Mouse (Mus musculus): ENCODE measurements at regions not wholly inside any gene's neighbourhood (a gene's known extent, or its start where the extent isn't known, plus 50 kb on each side); places are given as distances from the start of the nearest gene placed in this dataset.

GRCm38 (mm10) chr7:72462978-72463377 is 156.6 kb upstream of the Mctp2 start:
- no peak overlapping the region for H3K9ac ChIP-seq (replicated peaks; ENCODE audit: low read depth, low read length)
- WGBS, result 68% methylated on average over 4 of the region's 4 CpGs

GRCm38 (mm10) chr7:72464658-72465057 is 158.2 kb upstream of the Mctp2 start:
- H3K27me3 ChIP-seq (replicated peaks; ENCODE audit: control insufficient read depth, insufficient read depth, low read length), result no peaks in the 10 kb centered on the region
- H3K4me2 ChIP-seq (ENCODE audit: low read length), result no peak overlapping the region
- 87% methylated on average over 1 of the region's 1 CpGs for WGBS
- no peak overlapping the region for H3K4me3 ChIP-seq (replicated peaks; ENCODE audit: low read length)
- no peaks in the 10 kb centered on the region for H3K36me3 ChIP-seq (ENCODE audit: control insufficient read depth, insufficient read depth)
- no peak for ATAC-seq
- no peak overlapping the region for H3K27ac ChIP-seq (ENCODE audit: low read length)
- no peak overlapping the region for H3K9ac ChIP-seq (replicated peaks; ENCODE audit: low read depth, low read length)
- no peaks in the 10 kb centered on the region for H3K9me3 ChIP-seq (ENCODE audit: control insufficient read depth, low read length)
- no peaks in the 10 kb centered on the region for H3K4me1 ChIP-seq (replicated peaks; ENCODE audit: control insufficient read depth, insufficient read depth, low read length)

More at GRCm38 (mm10) chr7:72462978-72463377, 156.6 kb upstream of the Mctp2 start:
- Histone ChIP-seq H3K27me3 (replicated peaks; ENCODE audit: control insufficient read depth, insufficient read depth, low read length) (no peaks in the 10 kb centered on the region), H3K36me3 (ENCODE audit: control insufficient read depth, insufficient read depth) (no peaks in the 10 kb centered on the region), H3K4me1 (replicated peaks; ENCODE audit: control insufficient read depth, insufficient read depth, low read length) (no peaks in the 10 kb centered on the region), H3K27ac (ENCODE audit: low read length) (no peak overlapping the region), H3K9me3 (ENCODE audit: control insufficient read depth, low read length) (no peaks in the 10 kb centered on the region), H3K4me2 (ENCODE audit: low read length) (no peak overlapping the region), H3K4me3 (replicated peaks; ENCODE audit: low read length) (no peak overlapping the region)
- ATAC-seq, result no peak

GRCm38 (mm10) chr7:72469691-72470090 is 163.3 kb upstream of the Mctp2 start:
- Histone ChIP-seq H3K9ac (replicated peaks; ENCODE audit: low read depth, low read length) (no peak overlapping the region), H3K4me3 (replicated peaks; ENCODE audit: low read length) (no peak overlapping the region), H3K9me3 (ENCODE audit: control insufficient read depth, low read length) (no peaks in the 10 kb centered on the region), H3K27me3 (replicated peaks; ENCODE audit: control insufficient read depth, insufficient read depth, low read length) (no peaks in the 10 kb centered on the region), H3K4me2 (ENCODE audit: low read length) (no peak overlapping the region), H3K36me3 (ENCODE audit: control insufficient read depth, insufficient read depth) (no peaks in the 10 kb centered on the region), H3K27ac (ENCODE audit: low read length) (no peak overlapping the region), H3K4me1 (replicated peaks; ENCODE audit: control insufficient read depth, insufficient read depth, low read length) (no peaks in the 10 kb centered on the region)
- 44% methylated on average over 2 of the region's 2 CpGs for WGBS
- no peak for ATAC-seq

GRCm38 (mm10) chr7:72474751-72475150 is 168.3 kb upstream of the Mctp2 start:
- H3K27ac ChIP-seq (ENCODE audit: low read length), result no peak overlapping the region
- H3K4me3 ChIP-seq (replicated peaks; ENCODE audit: low read length), result no peak overlapping the region
- H3K36me3 ChIP-seq (ENCODE audit: control insufficient read depth, insufficient read depth), result no peaks in the 10 kb centered on the region
- ATAC-seq, result no peak; the same call in 1 of the 2 replicates
- H3K27me3 ChIP-seq (replicated peaks; ENCODE audit: control insufficient read depth, insufficient read depth, low read length), result no peaks in the 10 kb centered on the region
- H3K4me1 ChIP-seq (replicated peaks; ENCODE audit: control insufficient read depth, insufficient read depth, low read length), result no peaks in the 10 kb centered on the region
- 24% methylated on average over 4 of the region's 4 CpGs for WGBS
- no peak overlapping the region for H3K9ac ChIP-seq (replicated peaks; ENCODE audit: low read depth, low read length)
- H3K9me3 ChIP-seq (ENCODE audit: control insufficient read depth, low read length), result no peaks in the 10 kb centered on the region
- H3K4me2 ChIP-seq (ENCODE audit: low read length), result no peak overlapping the region

DNA sequence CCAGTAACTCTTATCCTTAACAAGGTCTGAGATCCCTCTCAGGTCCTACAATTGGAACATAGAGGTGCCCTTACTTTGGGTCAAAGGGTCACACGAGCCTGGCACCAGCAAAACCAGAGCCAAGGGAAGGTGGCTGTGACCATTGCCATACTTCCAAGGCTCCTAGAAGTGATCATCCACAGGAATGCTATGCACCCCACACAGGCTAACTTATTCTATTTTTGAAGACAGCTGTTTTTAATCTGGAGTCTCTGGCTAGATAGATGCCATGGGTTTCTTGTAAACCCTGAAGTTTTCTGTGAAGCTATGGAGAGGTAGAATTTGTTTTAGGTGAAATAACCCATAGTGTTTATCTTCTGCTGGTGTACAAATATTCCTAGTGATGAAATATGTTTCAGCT is 172.5 kb upstream of the Mctp2 start:
- Histone ChIP-seq H3K9ac (replicated peaks; ENCODE audit: low read depth, low read length) (no peak overlapping the region), H3K4me2 (ENCODE audit: low read length) (no peak overlapping the region), H3K4me1 (replicated peaks; ENCODE audit: control insufficient read depth, insufficient read depth, low read length) (no peaks in the 10 kb centered on the region), H3K36me3 (ENCODE audit: control insufficient read depth, insufficient read depth) (no peaks in the 10 kb centered on the region), H3K4me3 (replicated peaks; ENCODE audit: low read length) (no peak overlapping the region), H3K27me3 (replicated peaks; ENCODE audit: control insufficient read depth, insufficient read depth, low read length) (no peaks in the 10 kb centered on the region), H3K9me3 (ENCODE audit: control insufficient read depth, low read length) (no peaks in the 10 kb centered on the region), H3K27ac (ENCODE audit: low read length) (no peak overlapping the region)
- 88% methylated on average over 1 of the region's 1 CpGs for WGBS
- ATAC-seq, result no peak

- Histone ChIP-seq H3K36me3 (ENCODE audit: control insufficient read depth, insufficient read depth) (no peaks in the 10 kb centered on the region), H3K27ac (ENCODE audit: low read length) (no peak overlapping the region), H3K4me2 (ENCODE audit: low read length) (no peak overlapping the region), H3K4me3 (replicated peaks; ENCODE audit: low read length) (no peak overlapping the region), H3K4me1 (replicated peaks; ENCODE audit: control insufficient read depth, insufficient read depth, low read length) (no peaks in the 10 kb centered on the region), H3K27me3 (replicated peaks; ENCODE audit: control insufficient read depth, insufficient read depth, low read length) (no peaks in the 10 kb centered on the region), H3K9ac (replicated peaks; ENCODE audit: low read depth, low read length) (no peak overlapping the region), H3K9me3 (ENCODE audit: control insufficient read depth, low read length) (no peaks in the 10 kb centered on the region)
- no peak for ATAC-seq
- WGBS, result 98% methylated on average over 2 of the region's 2 CpGs
Observed at GRCm38 (mm10) chr7:72481275-72481674, 174.9 kb upstream of the Mctp2 start.

GRCm38 (mm10) chr7:72490161-72490560 is 183.8 kb upstream of the Mctp2 start:
- no peaks in the 10 kb centered on the region for H3K9me3 ChIP-seq (ENCODE audit: control insufficient read depth, low read length)
- H3K9ac ChIP-seq (replicated peaks; ENCODE audit: low read depth, low read length), result no peak overlapping the region
- no peaks in the 10 kb centered on the region for H3K4me1 ChIP-seq (replicated peaks; ENCODE audit: control insufficient read depth, insufficient read depth, low read length)
- H3K27ac ChIP-seq (ENCODE audit: low read length), result no peak overlapping the region
- no peaks in the 10 kb centered on the region for H3K36me3 ChIP-seq (ENCODE audit: control insufficient read depth, insufficient read depth)
- no peaks in the 10 kb centered on the region for H3K27me3 ChIP-seq (replicated peaks; ENCODE audit: control insufficient read depth, insufficient read depth, low read length)
- ATAC-seq, result no peak
- no peak overlapping the region for H3K4me2 ChIP-seq (ENCODE audit: low read length)
- H3K4me3 ChIP-seq (replicated peaks; ENCODE audit: low read length), result no peak overlapping the region

GRCm38 (mm10) chr7:72493292-72493691 is 186.9 kb upstream of the Mctp2 start:
- ATAC-seq, result no peak
- no peak overlapping the region for H3K9ac ChIP-seq (replicated peaks; ENCODE audit: low read depth, low read length)
- no peaks in the 10 kb centered on the region for H3K36me3 ChIP-seq (ENCODE audit: control insufficient read depth, insufficient read depth)
- H3K4me1 ChIP-seq (replicated peaks; ENCODE audit: control insufficient read depth, insufficient read depth, low read length), result no peaks in the 10 kb centered on the region
- no peak overlapping the region for H3K27ac ChIP-seq (ENCODE audit: low read length)
- no peaks in the 10 kb centered on the region for H3K27me3 ChIP-seq (replicated peaks; ENCODE audit: control insufficient read depth, insufficient read depth, low read length)
- H3K9me3 ChIP-seq (ENCODE audit: control insufficient read depth, low read length), result no peaks in the 10 kb centered on the region
- no peak overlapping the region for H3K4me2 ChIP-seq (ENCODE audit: low read length)
- no peak overlapping the region for H3K4me3 ChIP-seq (replicated peaks; ENCODE audit: low read length)

GRCm38 (mm10) chr7:72496933-72497631 is 190.7 kb upstream of the Mctp2 start:
- Histone ChIP-seq H3K27ac (ENCODE audit: low read length) (no peak overlapping the region), H3K27me3 (replicated peaks; ENCODE audit: control insufficient read depth, insufficient read depth, low read length) (no peaks in the 10 kb centered on the region), H3K36me3 (ENCODE audit: control insufficient read depth, insufficient read depth) (no peaks in the 10 kb centered on the region), H3K4me2 (ENCODE audit: low read length) (no peak overlapping the region), H3K4me3 (replicated peaks; ENCODE audit: low read length) (no peak overlapping the region), H3K9ac (replicated peaks; ENCODE audit: low read depth, low read length) (no peak overlapping the region), H3K9me3 (ENCODE audit: control insufficient read depth, low read length) (no peaks in the 10 kb centered on the region), H3K4me1 (replicated peaks; ENCODE audit: control insufficient read depth, insufficient read depth, low read length) (0 out of 2 replicates have a peak, but pooled peaks cover 3% of the 10 kb centered on the region)
- 73% methylated on average over 7 of the region's 7 CpGs for WGBS
- no peak for ATAC-seq

Data from forebrain, embryonic 16.5 days (tissue).